Mouse (Mus musculus): ENCODE measurements at regions not wholly inside any gene's neighbourhood (a gene's known extent, or its start where the extent isn't known, plus 50 kb on each side); places are given as distances from the start of the nearest gene placed in this dataset.

- Histone ChIP-seq H3K9ac (ENCODE audit: low read depth, low read length) (no peak overlapping the region), H3K4me3 (ENCODE audit: low read length) (no peak overlapping the region), H3K9me3 (ENCODE audit: control insufficient read depth, low read length) (no peaks in the 10 kb centered on the region), H3K36me3 (ENCODE audit: control insufficient read depth, insufficient read depth, low read length) (no peaks in the 10 kb centered on the region), H3K4me2 (ENCODE audit: low read length) (no peak overlapping the region), H3K27ac (ENCODE audit: low read depth, low read length) (no peak overlapping the region), H3K27me3 (replicated peaks; ENCODE audit: control insufficient read depth, insufficient read depth, low read length) (no peaks in the 10 kb centered on the region), H3K4me1 (ENCODE audit: control insufficient read depth, insufficient read depth, low read depth, low read length) (peaks cover 4% of the 10 kb centered on the region)
- ATAC-seq: no peak
- WGBS: 82% methylated on average over 2 of the region's 2 CpGs
These were observed 208.3 kb downstream of the Bcl2l11 start for GRCm38 (mm10) chr2:128334143-128334470.

GRCm38 (mm10) chr2:128334757-128335500 lies 209.1 kb downstream of the Bcl2l11 start:
- no peak for ATAC-seq

GRCm38 (mm10) chr2:128337192-128337591 lies 211.4 kb downstream of the Bcl2l11 start:
- no peaks in the 10 kb centered on the region for H3K27me3 ChIP-seq (replicated peaks; ENCODE audit: control insufficient read depth, insufficient read depth, low read length)
- H3K27ac ChIP-seq (ENCODE audit: low read depth, low read length): no peak overlapping the region
- H3K9me3 ChIP-seq (ENCODE audit: control insufficient read depth, low read length): no peaks in the 10 kb centered on the region
- peaks cover 14% of the 10 kb centered on the region for H3K4me1 ChIP-seq (ENCODE audit: control insufficient read depth, insufficient read depth, low read depth, low read length)
- H3K9ac ChIP-seq (ENCODE audit: low read depth, low read length): no peak overlapping the region
- ATAC-seq: no peak
- no peak overlapping the region for H3K4me2 ChIP-seq (ENCODE audit: low read length)
- no peak overlapping the region for H3K4me3 ChIP-seq (ENCODE audit: low read length)
- no peaks in the 10 kb centered on the region for H3K36me3 ChIP-seq (ENCODE audit: control insufficient read depth, insufficient read depth, low read length)

More at GRCm38 (mm10) chr2:128334757-128335500, 209.1 kb downstream of the Bcl2l11 start:
- Histone ChIP-seq H3K4me3 (ENCODE audit: low read length) (no peak overlapping the region), H3K4me1 (ENCODE audit: control insufficient read depth, insufficient read depth, low read depth, low read length) (peaks cover 11% of the 10 kb centered on the region), H3K27me3 (replicated peaks; ENCODE audit: control insufficient read depth, insufficient read depth, low read length) (no peaks in the 10 kb centered on the region), H3K9me3 (ENCODE audit: control insufficient read depth, low read length) (no peaks in the 10 kb centered on the region), H3K4me2 (ENCODE audit: low read length) (no peak overlapping the region), H3K27ac (ENCODE audit: low read depth, low read length) (no peak overlapping the region), H3K36me3 (ENCODE audit: control insufficient read depth, insufficient read depth, low read length) (no peaks in the 10 kb centered on the region), H3K9ac (ENCODE audit: low read depth, low read length) (no peak overlapping the region)
- 75% methylated on average over 7 of the region's 7 CpGs for WGBS

- Histone ChIP-seq H3K27me3 (replicated peaks; ENCODE audit: control insufficient read depth, insufficient read depth, low read length) (no peaks in the 10 kb centered on the region), H3K27ac (ENCODE audit: low read depth, low read length) (no peak overlapping the region), H3K4me1 (ENCODE audit: control insufficient read depth, insufficient read depth, low read depth, low read length) (peaks cover 14% of the 10 kb centered on the region), H3K36me3 (ENCODE audit: control insufficient read depth, insufficient read depth, low read length) (no peaks in the 10 kb centered on the region), H3K4me2 (ENCODE audit: low read length) (no peak overlapping the region), H3K9ac (ENCODE audit: low read depth, low read length) (no peak overlapping the region), H3K4me3 (ENCODE audit: low read length) (no peak overlapping the region), H3K9me3 (ENCODE audit: control insufficient read depth, low read length) (no peaks in the 10 kb centered on the region)
- 87% methylated on average over 5 of the region's 5 CpGs for WGBS
- no peak for ATAC-seq
These were observed 212.0 kb downstream of the Bcl2l11 start for GRCm38 (mm10) chr2:128337791-128338190.

- Histone ChIP-seq H3K4me3 (ENCODE audit: low read length) (no peak overlapping the region), H3K9me3 (ENCODE audit: control insufficient read depth, low read length) (no peaks in the 10 kb centered on the region), H3K27ac (ENCODE audit: low read depth, low read length) (no peak overlapping the region), H3K9ac (ENCODE audit: low read depth, low read length) (no peak overlapping the region), H3K4me1 (ENCODE audit: control insufficient read depth, insufficient read depth, low read depth, low read length) (peaks cover 14% of the 10 kb centered on the region), H3K36me3 (ENCODE audit: control insufficient read depth, insufficient read depth, low read length) (no peaks in the 10 kb centered on the region), H3K4me2 (ENCODE audit: low read length) (no peak overlapping the region), H3K27me3 (replicated peaks; ENCODE audit: control insufficient read depth, insufficient read depth, low read length) (no peaks in the 10 kb centered on the region)
- 74% methylated on average over 4 of the region's 4 CpGs for WGBS
- ATAC-seq: no peak
These were observed 212.6 kb downstream of the Bcl2l11 start for GRCm38 (mm10) chr2:128338474-128338873.

GRCm38 (mm10) chr2:128339061-128339642 lies 213.3 kb downstream of the Bcl2l11 start:
- Histone ChIP-seq H3K9me3 (ENCODE audit: control insufficient read depth, low read length) (no peaks in the 10 kb centered on the region), H3K4me2 (ENCODE audit: low read length) (no peak overlapping the region), H3K9ac (ENCODE audit: low read depth, low read length) (no peak overlapping the region), H3K4me3 (ENCODE audit: low read length) (no peak overlapping the region), H3K4me1 (ENCODE audit: control insufficient read depth, insufficient read depth, low read depth, low read length) (peaks cover 14% of the 10 kb centered on the region), H3K27ac (ENCODE audit: low read depth, low read length) (no peak overlapping the region), H3K36me3 (ENCODE audit: control insufficient read depth, insufficient read depth, low read length) (no peaks in the 10 kb centered on the region), H3K27me3 (replicated peaks; ENCODE audit: control insufficient read depth, insufficient read depth, low read length) (no peaks in the 10 kb centered on the region)
- ATAC-seq: no peak
- WGBS: 27% methylated on average over 8 of the region's 8 CpGs

GRCm38 (mm10) chr2:128339643-128340487 lies 214.0 kb downstream of the Bcl2l11 start:
- WGBS: 45% methylated on average over 19 of the region's 19 CpGs
- no peaks in the 10 kb centered on the region for H3K27me3 ChIP-seq (replicated peaks; ENCODE audit: control insufficient read depth, insufficient read depth, low read length)
- H3K27ac ChIP-seq (ENCODE audit: low read depth, low read length): no peak overlapping the region
- H3K36me3 ChIP-seq (ENCODE audit: control insufficient read depth, insufficient read depth, low read length): no peaks in the 10 kb centered on the region
- no peak for ATAC-seq
- H3K4me1 ChIP-seq (ENCODE audit: control insufficient read depth, insufficient read depth, low read depth, low read length): peaks cover 14% of the 10 kb centered on the region
- no peak overlapping the region for H3K4me2 ChIP-seq (ENCODE audit: low read length)
- H3K9me3 ChIP-seq (ENCODE audit: control insufficient read depth, low read length): no peaks in the 10 kb centered on the region
- H3K9ac ChIP-seq (ENCODE audit: low read depth, low read length): no peak overlapping the region
- H3K4me3 ChIP-seq (ENCODE audit: low read length): no peak overlapping the region

- peaks cover 14% of the 10 kb centered on the region for H3K4me1 ChIP-seq (ENCODE audit: control insufficient read depth, insufficient read depth, low read depth, low read length)
- 98% methylated on average over 5 of the region's 5 CpGs for WGBS
- H3K27me3 ChIP-seq (replicated peaks; ENCODE audit: control insufficient read depth, insufficient read depth, low read length): no peaks in the 10 kb centered on the region
- H3K9me3 ChIP-seq (ENCODE audit: control insufficient read depth, low read length): no peaks in the 10 kb centered on the region
- H3K9ac ChIP-seq (ENCODE audit: low read depth, low read length): no peak overlapping the region
- H3K4me2 ChIP-seq (ENCODE audit: low read length): no peak overlapping the region
- H3K36me3 ChIP-seq (ENCODE audit: control insufficient read depth, insufficient read depth, low read length): no peaks in the 10 kb centered on the region
- no peak overlapping the region for H3K4me3 ChIP-seq (ENCODE audit: low read length)
- H3K27ac ChIP-seq (ENCODE audit: low read depth, low read length): no peak overlapping the region
- no peak for ATAC-seq
These were observed 214.9 kb downstream of the Bcl2l11 start for GRCm38 (mm10) chr2:128340631-128341240.

- Histone ChIP-seq H3K4me3 (ENCODE audit: low read length) (no peak overlapping the region), H3K27me3 (replicated peaks; ENCODE audit: control insufficient read depth, insufficient read depth, low read length) (no peaks in the 10 kb centered on the region), H3K36me3 (ENCODE audit: control insufficient read depth, insufficient read depth, low read length) (no peaks in the 10 kb centered on the region), H3K9me3 (ENCODE audit: control insufficient read depth, low read length) (no peaks in the 10 kb centered on the region), H3K27ac (ENCODE audit: low read depth, low read length) (no peak overlapping the region), H3K9ac (ENCODE audit: low read depth, low read length) (no peak overlapping the region), H3K4me1 (ENCODE audit: control insufficient read depth, insufficient read depth, low read depth, low read length) (peaks cover 14% of the 10 kb centered on the region), H3K4me2 (ENCODE audit: low read length) (no peak overlapping the region)
- ATAC-seq: no peak
- WGBS: 85% methylated on average over 9 of the region's 9 CpGs
These were observed 216.4 kb downstream of the Bcl2l11 start for GRCm38 (mm10) chr2:128342212-128342611.
